Mouse (Mus musculus) monocyte, adult 2 months (primary cell): Measurements from ENCODE around the gene Ttc19.
"Not testable (repeated sequence)": the region's sequence is repeated elsewhere in the genome, so short reads cannot be mapped to it uniquely, and the experiment has no call there.

ENCODE experiments used
- DNase-seq, 2 experiments: peaks; one replicate each; pipeline ENCODE4 v3.0.0; 2022; ENCODE audit warnings: low spot score in 2 of 2, low read depth in 1 of 2

Gene Ttc19

GRCm38 (mm10) chr11:62281601-62281997 lies 326 bp downstream of the Ttc19 start:
- no peak for DNase-seq

- not testable (repeated sequence) for DNase-seq
These were observed 2.7 kb downstream of the Ttc19 start for GRCm38 (mm10) chr11:62284020-62284419.

GRCm38 (mm10) chr11:62285020-62285419 lies 3.7 kb downstream of the Ttc19 start:
- DNase-seq = no peak

GRCm38 (mm10) chr11:62287700-62288099 lies 6.4 kb downstream of the Ttc19 start:
- DNase-seq = no peak

GRCm38 (mm10) chr11:62294121-62294520 lies 12.8 kb downstream of the Ttc19 start:
- no peak for DNase-seq

- DNase-seq = no peak
These were observed 17.6 kb downstream of the Ttc19 start for GRCm38 (mm10) chr11:62298883-62299282.

- DNase-seq = no peak
These were observed 24.6 kb downstream of the Ttc19 start for GRCm38 (mm10) chr11:62305866-62306265.

GRCm38 (mm10) chr11:62309296-62309695 lies 28.0 kb downstream of the Ttc19 start:
- no peak for DNase-seq

GRCm38 (mm10) chr11:62314984-62315383 lies 33.7 kb downstream of the Ttc19 start:
- DNase-seq = no peak

GRCm38 (mm10) chr11:62317746-62318145 lies 36.5 kb downstream of the Ttc19 start:
- no peak for DNase-seq

- no peak for DNase-seq
These were observed 38.8 kb downstream of the Ttc19 start for GRCm38 (mm10) chr11:62320097-62320496.

GRCm38 (mm10) chr11:62323659-62324058 lies 42.4 kb downstream of the Ttc19 start:
- DNase-seq = no peak

- no peak for DNase-seq
These were observed 49.9 kb downstream of the Ttc19 start for GRCm38 (mm10) chr11:62331141-62331540.

GRCm38 (mm10) chr11:62332228-62332627 lies 51.0 kb downstream of the Ttc19 start:
- no peak for DNase-seq

GRCm38 (mm10) chr11:62343002-62343401 lies 61.7 kb downstream of the Ttc19 start:
- DNase-seq = no peak

- DNase-seq = no peak
These were observed 70.7 kb downstream of the Ttc19 start for GRCm38 (mm10) chr11:62351948-62352347.

- DNase-seq = no peak
These were observed 73.9 kb downstream of the Ttc19 start for GRCm38 (mm10) chr11:62355216-62355615.

GRCm38 (mm10) chr11:62366879-62367278 lies 85.6 kb downstream of the Ttc19 start:
- DNase-seq = no peak

- no peak for DNase-seq
These were observed 88.7 kb downstream of the Ttc19 start for GRCm38 (mm10) chr11:62369924-62370323.

- DNase-seq = no peak
These were observed 90.5 kb downstream of the Ttc19 start for GRCm38 (mm10) chr11:62371776-62372175.

GRCm38 (mm10) chr11:62377202-62377851 lies 96.1 kb downstream of the Ttc19 start:
- not testable (repeated sequence) for DNase-seq
